Mouse (Mus musculus): ENCODE measurements around the gene Slc30a6. TPM values are rescaled to one million over a fixed set of nuclear protein-coding genes. Genes with fewer than 3 reads are reported as not detected.

Gene Slc30a6
- polyA plus RNA-seq, 1 experiment: 48.1 TPM

DNA sequence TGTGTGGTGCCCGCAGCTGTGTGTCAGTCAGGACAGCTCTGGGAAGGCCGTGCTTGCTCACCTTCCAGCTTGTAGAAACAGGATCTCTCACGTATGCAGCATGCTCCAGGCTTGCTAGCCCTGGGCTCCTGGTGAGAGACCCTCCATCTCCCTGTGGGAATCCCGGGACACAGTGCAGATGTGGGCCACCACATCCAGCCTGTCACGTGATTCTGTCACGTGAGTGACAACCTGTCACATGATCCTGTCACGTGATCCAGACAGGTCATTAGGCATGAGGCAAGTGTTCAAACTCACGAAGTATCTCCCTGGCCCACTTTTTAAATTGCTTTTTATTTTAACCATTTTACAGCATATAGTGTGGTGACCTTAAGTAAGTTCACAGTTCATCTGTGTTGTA is 17.9 kb downstream of the Slc30a6 start:
- Histone ChIP-seq H3K4me1 (ENCODE audit: control insufficient read depth, insufficient read depth, low read length) (peaks cover 2% of the 10 kb centered on the region), H3K4me3 (ENCODE audit: low read depth, low read length) (no peak overlapping the region), H3K36me3 (ENCODE audit: control insufficient read depth, insufficient read depth, low read length, poor library complexity, severe bottlenecking) (peaks cover 7% of the 10 kb centered on the region), H3K27me3 (ENCODE audit: control insufficient read depth, insufficient read depth, low read length, poor library complexity, severe bottlenecking) (no peaks in the 10 kb centered on the region), H3K9ac (ENCODE audit: low read depth, poor library complexity, severe bottlenecking) (no peak overlapping the region), H3K27ac (ENCODE audit: insufficient read depth, low read length) (no peak overlapping the region), H3K9me3 (replicated peaks; ENCODE audit: control insufficient read depth, insufficient read depth, low read length, poor library complexity, severe bottlenecking) (no peaks in the 10 kb centered on the region)
- TF ChIP-seq POLR2A (IDR thresholded peaks at IDR 0.05; ENCODE audit: insufficient read depth, low read length) (no peak), EP300 (IDR thresholded peaks at IDR 0.05; ENCODE audit: insufficient read depth, low read depth, low read length) (no peak), CTCF (IDR thresholded peaks at IDR 0.05; ENCODE audit: low read depth, low read length) (no peak)

DNA sequence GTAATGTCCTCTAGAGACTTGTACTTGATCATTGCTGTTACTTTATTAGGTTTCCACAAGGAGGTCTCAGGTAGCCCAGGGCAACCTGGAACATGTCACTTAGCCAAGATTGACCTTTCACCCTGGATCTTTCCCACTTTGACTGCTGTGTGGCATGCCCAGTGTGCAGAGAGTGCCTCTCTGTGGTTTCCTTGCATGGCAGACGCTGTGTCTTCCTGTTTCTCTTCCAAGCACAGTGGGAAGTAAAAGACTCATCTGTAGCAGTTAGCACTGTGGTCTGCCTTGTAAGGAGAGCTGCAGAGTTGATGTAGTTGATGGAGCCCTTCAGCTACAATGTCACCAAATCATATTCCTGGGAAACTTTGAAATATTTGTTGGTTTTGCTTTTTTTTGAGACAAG is 19.3 kb downstream of the Slc30a6 start:
- Histone ChIP-seq H3K36me3 (ENCODE audit: control insufficient read depth, insufficient read depth, low read length, poor library complexity, severe bottlenecking) (peaks cover 6% of the 10 kb centered on the region), H3K4me1 (ENCODE audit: control insufficient read depth, insufficient read depth, low read length) (peaks cover 2% of the 10 kb centered on the region), H3K4me3 (ENCODE audit: low read depth, low read length) (no peak overlapping the region), H3K27ac (ENCODE audit: insufficient read depth, low read length) (no peak overlapping the region), H3K27me3 (ENCODE audit: control insufficient read depth, insufficient read depth, low read length, poor library complexity, severe bottlenecking) (no peaks in the 10 kb centered on the region), H3K9ac (ENCODE audit: low read depth, poor library complexity, severe bottlenecking) (no peak overlapping the region), H3K9me3 (replicated peaks; ENCODE audit: control insufficient read depth, insufficient read depth, low read length, poor library complexity, severe bottlenecking) (no peaks in the 10 kb centered on the region)
- TF ChIP-seq POLR2A (IDR thresholded peaks at IDR 0.05; ENCODE audit: insufficient read depth, low read length): no peak
- TF ChIP-seq CTCF (IDR thresholded peaks at IDR 0.05; ENCODE audit: low read depth, low read length): no peak
- TF ChIP-seq EP300 (IDR thresholded peaks at IDR 0.05; ENCODE audit: insufficient read depth, low read depth, low read length): no peak

DNA sequence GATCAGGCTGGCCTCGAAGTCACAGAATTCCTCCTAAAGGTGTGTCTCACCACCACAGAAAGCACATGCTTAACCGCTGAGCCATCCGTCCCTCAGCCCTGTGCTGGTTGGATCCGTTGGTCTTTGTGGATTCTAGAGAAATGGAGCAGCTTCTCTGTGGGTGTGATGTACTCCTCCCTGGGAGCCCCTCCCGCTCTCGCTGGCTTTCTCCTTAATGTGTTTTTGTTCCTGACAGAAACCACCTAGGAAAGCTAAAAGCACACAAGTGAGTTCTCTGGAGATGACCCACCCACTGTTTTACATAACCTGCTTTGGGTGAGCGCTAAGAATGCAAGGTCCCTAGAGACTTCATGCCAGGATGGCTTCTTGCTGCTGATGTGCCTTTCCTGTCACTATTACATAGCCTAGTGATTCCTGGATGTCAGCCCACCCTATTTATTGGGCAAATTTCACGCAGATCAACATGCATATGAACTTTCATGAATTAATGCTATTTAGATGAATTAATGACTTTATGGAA is 21.5 kb downstream of the Slc30a6 start:
- peaks cover 7% of the 10 kb centered on the region for H3K4me1 ChIP-seq (ENCODE audit: control insufficient read depth, insufficient read depth, low read length)
- H3K36me3 ChIP-seq (ENCODE audit: control insufficient read depth, insufficient read depth, low read length, poor library complexity, severe bottlenecking): peaks cover 3% of the 10 kb centered on the region; the same call in 1 of the 2 replicates
- H3K9ac ChIP-seq (ENCODE audit: low read depth, poor library complexity, severe bottlenecking): no peak overlapping the region
- TF ChIP-seq EP300 (IDR thresholded peaks at IDR 0.05; ENCODE audit: insufficient read depth, low read depth, low read length) (no peak), POLR2A (IDR thresholded peaks at IDR 0.05; ENCODE audit: insufficient read depth, low read length) (no peak), CTCF (IDR thresholded peaks at IDR 0.05; ENCODE audit: low read depth, low read length) (no peak)
- no peaks in the 10 kb centered on the region for H3K27me3 ChIP-seq (ENCODE audit: control insufficient read depth, insufficient read depth, low read length, poor library complexity, severe bottlenecking)
- H3K4me3 ChIP-seq (ENCODE audit: low read depth, low read length): no peak overlapping the region
- no peaks in the 10 kb centered on the region for H3K9me3 ChIP-seq (replicated peaks; ENCODE audit: control insufficient read depth, insufficient read depth, low read length, poor library complexity, severe bottlenecking)
- peak overlapping the region; percentile 9; the same call in 1 of the 2 replicates for H3K27ac ChIP-seq (ENCODE audit: insufficient read depth, low read length)

DNA sequence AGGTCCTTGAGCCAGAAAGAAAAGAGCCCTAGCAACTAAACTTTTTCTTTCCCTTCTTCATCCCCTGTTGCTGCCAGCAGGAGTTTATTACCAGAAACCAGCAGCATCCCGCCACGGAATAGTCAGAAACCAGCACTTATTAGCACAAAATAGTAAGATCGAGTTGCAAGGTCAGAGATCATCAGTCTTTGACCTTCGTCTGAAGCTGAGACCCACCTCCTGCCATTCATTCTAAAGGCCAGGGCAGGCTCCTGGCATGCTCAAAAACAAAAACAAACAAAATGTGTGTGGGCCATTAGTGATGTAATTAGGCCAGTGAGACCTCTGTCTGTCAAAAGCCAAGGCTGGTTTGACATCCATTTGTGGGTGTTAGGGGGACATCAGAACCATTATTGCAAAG is 22.8 kb downstream of the Slc30a6 start:
- Histone ChIP-seq H3K4me3 (ENCODE audit: low read depth, low read length) (no peak overlapping the region), H3K4me1 (ENCODE audit: control insufficient read depth, insufficient read depth, low read length) (peaks cover 7% of the 10 kb centered on the region), H3K36me3 (ENCODE audit: control insufficient read depth, insufficient read depth, low read length, poor library complexity, severe bottlenecking) (peaks cover 5% of the 10 kb centered on the region), H3K27ac (ENCODE audit: insufficient read depth, low read length) (no peak overlapping the region), H3K9ac (ENCODE audit: low read depth, poor library complexity, severe bottlenecking) (no peak overlapping the region), H3K9me3 (replicated peaks; ENCODE audit: control insufficient read depth, insufficient read depth, low read length, poor library complexity, severe bottlenecking) (no peaks in the 10 kb centered on the region), H3K27me3 (ENCODE audit: control insufficient read depth, insufficient read depth, low read length, poor library complexity, severe bottlenecking) (no peaks in the 10 kb centered on the region)
- TF ChIP-seq CTCF (IDR thresholded peaks at IDR 0.05; ENCODE audit: low read depth, low read length) (no peak), EP300 (IDR thresholded peaks at IDR 0.05; ENCODE audit: insufficient read depth, low read depth, low read length) (no peak), POLR2A (IDR thresholded peaks at IDR 0.05; ENCODE audit: insufficient read depth, low read length) (no peak)

DNA sequence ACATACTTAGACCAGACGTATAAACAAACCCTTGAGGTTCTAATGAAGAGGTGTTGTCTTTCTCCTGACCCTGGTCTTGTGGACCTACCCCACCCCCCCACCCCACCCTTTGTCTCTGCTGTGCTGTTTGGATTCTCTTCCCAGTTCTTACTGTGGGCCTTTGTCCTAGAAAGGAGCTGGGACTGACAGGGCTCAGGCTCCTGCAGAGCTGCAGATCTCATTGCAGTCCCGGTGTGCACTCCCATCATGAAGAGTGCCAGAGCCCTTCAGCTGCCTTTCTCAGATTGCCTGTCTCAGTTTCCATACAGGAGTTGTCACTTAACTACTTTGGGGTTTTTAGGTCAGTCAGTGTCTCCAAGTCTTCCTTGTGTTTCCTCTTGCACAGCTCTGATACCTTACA is 25.2 kb downstream of the Slc30a6 start:
- Histone ChIP-seq H3K9ac (ENCODE audit: low read depth, poor library complexity, severe bottlenecking) (no peak overlapping the region), H3K4me1 (ENCODE audit: control insufficient read depth, insufficient read depth, low read length) (peaks cover 7% of the 10 kb centered on the region), H3K36me3 (ENCODE audit: control insufficient read depth, insufficient read depth, low read length, poor library complexity, severe bottlenecking) (peaks cover 9% of the 10 kb centered on the region), H3K9me3 (replicated peaks; ENCODE audit: control insufficient read depth, insufficient read depth, low read length, poor library complexity, severe bottlenecking) (no peaks in the 10 kb centered on the region), H3K4me3 (ENCODE audit: low read depth, low read length) (no peak overlapping the region), H3K27ac (ENCODE audit: insufficient read depth, low read length) (no peak overlapping the region), H3K27me3 (ENCODE audit: control insufficient read depth, insufficient read depth, low read length, poor library complexity, severe bottlenecking) (no peaks in the 10 kb centered on the region)
- TF ChIP-seq POLR2A (IDR thresholded peaks at IDR 0.05; ENCODE audit: insufficient read depth, low read length) (no peak), CTCF (IDR thresholded peaks at IDR 0.05; ENCODE audit: low read depth, low read length) (no peak), EP300 (IDR thresholded peaks at IDR 0.05; ENCODE audit: insufficient read depth, low read depth, low read length) (no peak)

DNA sequence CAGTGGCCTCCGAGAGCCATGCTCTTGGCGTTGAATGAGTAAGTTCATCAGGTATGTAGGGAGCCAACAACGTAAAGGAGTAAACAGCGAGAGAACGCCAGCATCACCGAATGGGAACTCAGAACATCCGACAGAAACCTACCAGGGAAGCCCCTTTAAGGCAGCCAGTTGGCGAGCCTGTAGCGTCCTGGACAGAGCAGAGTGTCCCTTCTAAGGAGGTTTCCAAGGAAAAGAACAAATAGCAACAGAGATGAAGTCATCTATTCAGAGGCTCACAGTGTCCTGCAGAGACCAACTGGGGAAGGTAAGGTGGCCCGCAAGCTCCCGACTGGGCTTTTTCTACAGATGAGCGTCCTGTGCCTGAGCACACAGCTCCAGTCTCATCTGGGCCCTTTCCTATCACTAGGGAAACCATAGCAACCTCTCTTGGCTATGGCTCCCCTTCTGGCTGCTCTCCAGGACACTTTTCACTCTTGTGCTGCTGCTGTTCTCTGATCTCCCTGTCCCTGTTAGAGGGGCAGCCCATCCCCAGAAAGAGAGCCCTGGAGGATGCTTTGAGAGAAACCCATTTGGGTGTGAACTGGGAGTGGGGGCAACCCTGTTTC is 29.1 kb downstream of the Slc30a6 start:
- no peaks in the 10 kb centered on the region for H3K9me3 ChIP-seq (replicated peaks; ENCODE audit: control insufficient read depth, insufficient read depth, low read length, poor library complexity, severe bottlenecking)
- H3K27me3 ChIP-seq (ENCODE audit: control insufficient read depth, insufficient read depth, low read length, poor library complexity, severe bottlenecking): no peaks in the 10 kb centered on the region
- no peak overlapping the region for H3K4me3 ChIP-seq (ENCODE audit: low read depth, low read length)
- H3K36me3 ChIP-seq (ENCODE audit: control insufficient read depth, insufficient read depth, low read length, poor library complexity, severe bottlenecking): peaks cover 8% of the 10 kb centered on the region
- H3K4me1 ChIP-seq (ENCODE audit: control insufficient read depth, insufficient read depth, low read length): peaks cover 6% of the 10 kb centered on the region
- H3K9ac ChIP-seq (ENCODE audit: low read depth, poor library complexity, severe bottlenecking): no peak overlapping the region
- TF ChIP-seq EP300 (IDR thresholded peaks at IDR 0.05; ENCODE audit: insufficient read depth, low read depth, low read length) (no peak), CTCF (IDR thresholded peaks at IDR 0.05; ENCODE audit: low read depth, low read length) (no peak), POLR2A (IDR thresholded peaks at IDR 0.05; ENCODE audit: insufficient read depth, low read length) (no peak)
- H3K27ac ChIP-seq (ENCODE audit: insufficient read depth, low read length): no peak overlapping the region

Data from ES-Bruce4 (cell line).